Mouse (Mus musculus) brain, adult 2 months (tissue): Measurements from ENCODE around the gene Chd4.

Experiments used
- DNase-seq: peaks from one replicate; pipeline ENCODE4 v3.0.0; 2011; ENCODE audit warnings: low read depth, low spot score

Gene Chd4

GRCm38 (mm10) chr6:125139747-125140146 is 44.0 kb downstream of the Chd4 start:
- no peak for DNase-seq

DNA sequence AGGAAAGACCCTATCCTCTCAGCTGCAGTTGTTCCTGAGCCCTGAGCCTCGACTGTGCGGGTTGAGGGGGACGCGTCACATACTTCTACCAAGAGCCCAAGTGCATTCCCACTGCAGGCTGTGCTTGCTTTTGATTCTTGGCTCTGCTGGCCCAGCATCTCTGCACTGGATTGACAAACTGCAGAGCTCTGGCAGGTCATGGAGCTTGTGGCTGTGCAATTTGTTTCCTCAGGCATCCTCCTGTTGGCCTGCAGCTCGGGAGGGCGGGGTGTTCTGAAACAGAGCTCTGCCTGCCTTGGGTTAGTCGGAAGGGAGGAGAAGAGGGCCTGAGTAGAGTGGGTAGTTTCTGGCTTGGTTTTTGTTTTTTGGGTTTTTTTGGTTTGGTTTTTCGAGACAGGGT is 46.7 kb downstream of the Chd4 start:
- no peak for DNase-seq

DNA sequence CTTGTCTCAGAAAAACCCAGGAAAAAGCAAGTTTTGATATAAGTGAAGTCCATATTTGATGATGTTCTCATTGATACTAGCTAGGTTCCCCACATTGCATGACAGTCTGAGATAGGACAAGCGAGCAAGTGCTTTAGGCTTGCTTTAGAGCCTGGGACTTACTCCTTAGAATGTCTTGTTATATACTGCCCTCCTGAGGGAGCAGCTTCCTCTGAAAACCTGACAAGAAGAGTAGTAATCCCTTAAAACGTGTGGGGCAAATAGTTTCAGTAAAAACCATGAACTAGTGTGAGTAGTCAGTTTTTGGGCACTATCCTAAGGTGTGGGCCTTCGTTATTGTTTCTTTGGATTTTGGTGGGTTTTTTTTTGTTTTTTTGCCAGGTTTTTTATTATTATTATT is 47.3 kb downstream of the Chd4 start:
- no peak for DNase-seq

DNA sequence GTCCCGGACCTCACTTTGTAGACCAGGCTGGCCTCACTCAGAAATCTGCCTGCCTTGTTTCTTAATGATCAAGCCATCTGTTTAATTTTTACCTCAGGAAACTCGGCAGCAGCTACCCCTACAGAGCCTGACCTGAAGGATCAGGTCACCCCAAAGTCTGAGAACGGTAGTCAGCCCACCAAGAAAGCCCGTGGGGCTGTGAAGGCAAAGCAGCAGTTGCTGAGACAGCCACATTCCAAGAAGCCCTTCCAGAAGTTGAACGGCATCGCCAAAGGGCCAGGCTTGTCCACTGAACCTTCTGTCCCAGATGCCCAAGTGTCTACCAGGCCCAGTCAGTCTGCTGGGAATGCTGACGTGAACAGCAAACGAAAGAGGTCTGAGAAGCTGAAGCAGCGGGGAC is 48.1 kb downstream of the Chd4 start:
- no peak for DNase-seq

- peak; percentile 99 for DNase-seq
These were observed 49.2 kb downstream of the Chd4 start, which contains the start of gene Iffo1 for GRCm38 (mm10) chr6:125145001-125145400. Gene Iffo1, plus strand, starts transcription at chr6:125145241.

DNA sequence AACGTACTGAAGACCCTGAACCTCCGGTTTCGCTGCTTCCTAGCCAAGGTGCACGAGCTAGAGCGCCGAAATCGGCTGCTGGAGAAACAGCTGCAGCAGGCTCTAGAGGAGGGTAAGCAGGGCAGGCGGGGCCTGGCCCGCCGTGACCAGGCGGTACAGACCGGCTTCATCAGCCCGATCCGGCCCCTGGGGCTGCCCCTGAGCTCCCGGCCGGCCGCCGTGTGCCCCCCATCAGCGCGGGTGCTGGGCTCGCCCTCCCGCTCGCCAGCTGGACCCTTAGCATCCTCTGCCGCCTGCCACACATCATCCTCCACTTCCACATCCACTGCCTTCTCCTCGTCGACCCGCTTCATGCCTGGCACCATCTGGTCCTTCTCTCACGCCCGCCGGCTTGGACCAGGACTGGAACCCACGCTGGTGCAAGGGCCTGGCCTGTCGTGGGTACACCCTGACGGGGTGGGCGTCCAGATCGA is 49.7 kb downstream of the Chd4 start:
- peak; percentile 55 for DNase-seq

DNA sequence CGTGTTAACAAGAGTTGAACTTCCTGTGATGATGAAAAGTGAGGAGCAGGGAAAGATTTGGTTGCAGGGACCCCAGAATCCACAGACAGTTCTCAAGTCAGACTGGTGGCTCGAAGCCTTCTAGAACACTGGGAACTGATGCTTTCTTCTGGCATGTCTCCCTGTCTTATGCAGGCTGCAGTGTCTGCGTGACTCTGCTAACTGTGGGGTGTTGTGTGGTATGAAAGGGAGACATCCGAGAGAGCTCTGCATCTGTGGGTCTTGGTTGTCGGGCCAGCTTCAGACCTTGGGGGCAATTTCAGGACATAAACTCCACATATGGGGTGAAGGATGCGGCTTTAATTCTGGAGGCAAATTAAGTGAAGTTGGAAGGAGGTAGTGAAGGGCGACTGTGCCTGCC is 50.4 kb downstream of the Chd4 start:
- peak; percentile 70 for DNase-seq

GRCm38 (mm10) chr6:125146797-125147196 is 51.0 kb downstream of the Chd4 start:
- peak; percentile 74 for DNase-seq

DNA sequence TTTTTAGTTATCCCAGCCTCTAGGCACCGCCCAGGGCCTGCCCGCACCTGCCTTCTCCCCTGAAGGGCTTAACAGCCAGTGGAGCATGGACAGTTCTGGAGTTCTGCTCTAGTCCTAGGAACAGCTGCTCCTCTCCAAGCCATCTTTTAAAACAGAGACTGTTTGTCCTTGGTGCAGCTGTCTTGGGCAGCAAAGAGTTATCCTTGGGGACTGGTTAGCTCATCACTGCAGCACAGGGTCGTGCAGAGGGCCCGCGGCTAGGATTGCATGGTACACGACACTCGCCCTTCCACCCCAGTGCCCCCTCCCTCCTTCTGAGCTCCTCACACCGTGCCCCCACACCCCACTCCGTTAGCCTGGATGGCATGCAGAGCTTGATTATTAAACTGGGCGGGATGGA is 51.5 kb downstream of the Chd4 start:
- peak; percentile 50 for DNase-seq

GRCm38 (mm10) chr6:125148251-125148925 is 52.6 kb downstream of the Chd4 start:
- peak; percentile 86 for DNase-seq

DNA sequence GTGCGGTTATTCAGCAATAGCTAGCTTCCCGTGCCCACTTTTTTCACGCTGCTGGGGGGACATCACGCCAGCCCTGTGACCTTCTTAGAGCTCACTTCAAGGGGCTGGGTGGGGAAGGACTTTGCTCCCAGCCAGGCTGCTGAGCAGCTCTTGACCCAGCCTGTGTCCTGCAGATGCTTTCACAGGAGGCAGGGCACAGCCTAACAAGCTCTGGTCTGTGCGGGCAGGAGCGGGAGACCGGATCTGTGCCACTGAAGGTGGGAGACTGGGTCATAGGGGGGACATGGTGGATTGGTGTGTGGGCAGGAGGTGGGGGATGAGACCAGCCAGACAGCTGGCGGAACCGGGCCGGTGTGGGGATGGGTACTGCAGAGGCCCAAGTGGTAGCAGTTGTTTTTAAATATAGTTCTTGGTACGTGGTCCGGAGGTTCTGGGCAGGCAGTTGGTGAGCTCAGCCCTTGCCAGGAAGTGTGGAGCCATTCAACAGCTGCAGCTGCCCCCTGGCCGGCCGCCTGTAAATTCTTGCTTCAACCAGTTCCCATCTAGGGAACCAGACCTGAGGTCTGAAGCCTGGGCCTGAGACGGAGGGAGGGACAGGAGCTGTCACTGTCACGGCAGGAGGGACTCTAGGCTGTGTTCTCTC is 53.3 kb downstream of the Chd4 start:
- DNase-seq: peak; percentile 72

DNA sequence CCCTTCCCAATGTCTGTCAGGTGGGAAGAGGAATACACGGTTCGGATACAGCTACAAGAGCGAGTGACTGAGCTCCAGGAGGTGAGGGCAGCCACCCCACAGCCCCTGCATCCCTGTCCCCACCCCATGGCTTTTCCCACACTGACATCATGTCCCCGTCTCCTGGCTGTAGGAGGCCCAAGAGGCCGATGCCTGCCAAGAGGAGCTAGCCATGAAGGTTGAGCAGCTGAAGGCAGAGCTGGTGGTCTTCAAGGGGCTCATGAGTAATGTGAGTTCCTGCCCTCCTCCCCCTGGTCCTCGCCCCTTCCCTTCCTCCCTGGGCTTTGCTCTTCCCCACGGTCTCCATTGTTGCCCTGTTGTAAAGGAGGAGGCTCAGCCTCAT is 53.8 kb downstream of the Chd4 start:
- no peak for DNase-seq

DNA sequence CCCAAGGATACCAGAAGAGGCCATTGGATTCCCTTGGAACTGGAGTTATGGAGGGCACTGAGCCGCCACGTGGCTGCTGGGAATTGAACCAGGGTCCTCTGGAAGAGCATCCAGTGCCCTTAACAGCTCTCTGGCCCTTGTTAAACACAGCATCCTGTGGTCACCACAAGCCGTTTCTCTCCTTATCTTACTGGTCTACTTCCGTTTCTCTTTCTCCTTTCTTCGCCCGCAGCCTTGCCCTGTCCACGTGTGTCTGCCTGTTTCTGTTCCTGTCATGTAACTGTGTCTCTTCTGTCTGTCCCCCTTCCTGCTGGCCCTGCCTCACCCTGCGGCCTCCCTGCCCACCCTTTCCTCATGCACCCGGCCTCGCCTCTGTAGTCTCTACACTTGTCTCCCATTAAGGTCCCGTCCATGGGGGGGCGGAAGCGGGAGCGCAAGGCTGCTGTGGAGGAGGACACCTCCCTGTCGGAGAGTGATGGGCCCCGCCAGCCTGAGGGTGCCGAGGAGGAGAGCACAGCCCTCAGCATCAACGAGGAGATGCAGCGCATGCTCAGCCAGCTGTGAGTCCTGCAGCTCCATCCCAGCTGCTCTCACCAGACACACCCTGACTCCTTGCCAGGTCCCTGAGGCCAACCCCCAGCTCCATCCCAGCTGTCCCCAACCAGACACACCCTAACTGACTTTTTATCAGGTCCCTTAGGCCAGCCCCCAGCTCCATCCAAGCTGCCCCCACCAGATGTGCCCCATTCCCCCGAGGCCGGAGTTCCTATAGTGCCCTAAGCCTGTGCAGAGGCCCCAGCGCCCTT is 56.6 kb downstream of the Chd4 start:
- DNase-seq: peak; percentile 70

DNA sequence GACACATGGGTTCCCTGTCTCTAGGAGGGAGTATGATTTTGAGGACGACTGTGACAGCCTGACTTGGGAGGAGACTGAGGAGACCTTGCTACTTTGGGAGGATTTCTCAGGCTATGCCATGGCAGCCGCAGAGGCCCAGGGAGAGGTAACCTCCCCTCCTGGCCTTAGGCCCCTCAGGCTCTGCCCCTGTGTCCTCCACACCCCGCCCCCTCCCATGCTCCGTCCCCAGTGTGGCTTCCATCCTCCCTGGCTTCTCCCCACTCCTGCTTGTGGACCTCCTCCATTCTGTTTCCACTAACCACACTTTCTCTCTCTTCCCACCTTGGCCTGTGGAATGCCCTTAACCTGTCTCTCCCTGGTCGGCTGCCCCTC is 57.2 kb downstream of the Chd4 start:
- no peak for DNase-seq

DNA sequence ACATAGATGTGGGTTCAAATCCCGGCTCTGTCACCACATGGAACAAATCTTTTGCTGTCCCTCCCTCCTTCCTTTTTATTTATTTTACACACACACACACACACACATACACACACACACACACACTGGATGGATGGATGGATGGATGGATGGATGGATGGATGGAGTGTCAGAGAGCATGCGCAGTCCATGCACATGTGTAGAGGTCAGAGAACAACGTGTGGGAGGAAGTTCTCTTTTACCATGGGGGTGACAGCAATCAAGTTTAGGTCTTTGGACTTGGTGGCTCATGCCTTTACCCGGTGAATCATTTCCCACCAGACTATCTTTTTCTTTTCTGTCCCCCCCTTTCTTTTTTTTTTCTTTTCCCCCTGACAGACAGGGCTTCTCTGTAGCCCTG is 57.9 kb downstream of the Chd4 start:
- no peak for DNase-seq

DNA sequence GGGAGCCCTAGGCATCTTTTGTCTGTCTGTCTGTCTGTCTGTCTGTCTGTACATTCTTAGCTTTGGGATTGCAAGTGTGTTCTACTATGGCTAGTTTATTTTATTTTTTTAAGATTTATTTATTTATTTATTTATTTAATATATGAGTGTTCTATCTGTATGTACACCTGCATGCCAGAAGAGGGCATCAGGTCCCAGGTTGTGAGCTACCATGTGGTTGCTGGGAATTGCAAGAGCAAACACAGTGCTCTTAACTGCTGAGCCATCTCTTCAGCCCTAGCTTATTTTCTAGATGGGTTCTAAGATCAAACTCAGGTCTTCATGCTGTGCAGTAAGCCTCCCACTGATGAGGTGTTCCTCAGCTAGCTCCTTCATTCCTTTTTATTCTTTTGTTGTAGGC is 58.8 kb downstream of the Chd4 start:
- peak; percentile 82 for DNase-seq

GRCm38 (mm10) chr6:125155262-125155661 is 59.5 kb downstream of the Chd4 start:
- DNase-seq: no peak

GRCm38 (mm10) chr6:125156491-125156890 is 60.7 kb downstream of the Chd4 start:
- no peak for DNase-seq

DNA sequence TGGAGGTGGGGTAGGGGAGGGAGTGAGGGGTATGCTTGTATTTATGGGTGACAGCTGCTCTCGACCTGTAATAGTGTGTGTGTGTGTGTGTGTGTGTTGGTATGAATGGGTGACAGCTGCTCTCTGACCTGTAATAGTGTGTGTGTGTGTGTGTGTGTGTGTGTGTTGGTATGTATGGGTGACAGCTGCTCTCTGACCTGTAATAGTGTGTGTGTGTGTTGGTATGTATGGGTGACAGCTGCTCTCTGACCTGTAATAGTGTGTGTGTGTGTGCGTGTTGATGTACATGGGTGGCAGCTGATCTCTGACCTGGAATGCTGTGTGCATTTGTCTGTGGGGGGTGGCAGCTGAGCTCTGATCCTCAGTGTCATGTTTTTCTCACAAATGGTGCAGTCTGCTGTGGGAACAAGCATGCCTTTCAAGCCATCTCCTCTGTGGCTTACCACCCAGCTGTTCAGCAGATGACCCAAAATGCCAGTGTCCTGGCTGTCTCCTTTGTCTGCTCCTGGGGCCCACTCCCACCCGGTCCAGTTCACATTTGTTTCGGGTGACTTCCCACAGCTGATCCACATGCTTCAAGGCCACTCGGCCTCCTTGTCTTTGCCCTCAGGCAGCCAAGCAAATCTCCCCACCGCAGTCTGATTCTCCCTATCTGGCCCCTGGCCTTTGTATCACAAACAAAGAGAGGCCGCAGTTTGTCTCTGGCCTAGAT is 61.3 kb downstream of the Chd4 start:
- peak; percentile 82 for DNase-seq

DNA sequence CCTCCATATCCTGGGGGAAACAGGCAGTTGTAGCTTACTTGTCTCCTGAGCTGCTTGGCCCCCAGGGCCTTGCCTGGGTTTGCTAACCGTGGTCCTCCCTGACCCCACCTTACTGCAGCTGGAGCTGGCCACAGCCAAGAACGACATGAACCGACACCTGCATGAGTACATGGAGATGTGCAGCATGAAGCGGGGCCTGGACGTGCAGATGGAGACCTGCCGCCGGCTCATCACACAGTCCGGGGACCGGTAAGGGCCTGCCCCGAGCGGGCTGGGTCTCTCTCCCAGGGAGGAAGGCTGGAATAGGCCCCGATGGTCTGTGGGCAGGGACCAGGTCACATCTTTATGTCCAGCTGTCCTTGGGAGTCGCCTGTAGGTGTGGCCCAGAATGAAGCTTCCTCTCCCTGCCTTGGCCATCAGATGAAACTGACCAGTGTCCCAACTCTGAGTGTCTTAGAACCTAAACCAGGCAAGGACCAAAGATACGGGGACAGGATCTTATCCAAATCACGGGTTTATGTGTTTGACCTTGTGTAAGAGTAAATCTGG is 63.2 kb downstream of the Chd4 start:
- no peak for DNase-seq

- no peak for DNase-seq
These were observed 64.2 kb downstream of the Chd4 start for GRCm38 (mm10) chr6:125159773-125160557.
